Mouse (Mus musculus) forebrain, postnatal 0 days (tissue): ENCODE measurements at regions not wholly inside any gene's neighbourhood (a gene's known extent, or its start where the extent isn't known, plus 50 kb on each side); places are given as distances from the start of the nearest gene placed in this dataset.

Experiments used
- ATAC-seq: fragments of 200-750 bp; cut with Nextera tagmentation; 2 replicates; pipeline ENCODE4 v1.8.0; 2017; ENCODE audit warnings: mild to moderate bottlenecking, moderate library complexity
- DNase-seq: peaks from one replicate; pipeline ENCODE4 v3.0.0-alpha.2; 2015
- H3K27ac ChIP-seq: fragments of 300-500 bp; sonication (generic); 2 replicates; pipeline ENCODE4 v1.5.1; 2014; ENCODE audit warnings: low read depth, mild to moderate bottlenecking, antibody characterized with exemption, low read length, moderate library complexity, mixed read lengths
- H3K27me3 ChIP-seq: fragments of 300-500 bp; sonication (generic); 2 replicates; pipeline ENCODE4 v1.6.1; 2014; ENCODE audit warnings: mild to moderate bottlenecking, low read length, mixed read lengths; ENCODE audit not compliant: insufficient read depth
- H3K36me3 ChIP-seq: fragments of 300-500 bp; sonication (generic); 2 replicates; pipeline ENCODE4 v1.6.1; 2014; ENCODE audit warnings: mild to moderate bottlenecking, moderate library complexity; ENCODE audit not compliant: insufficient read depth
- H3K4me1 ChIP-seq: fragments of 300-500 bp; sonication (generic); 2 replicates; pipeline ENCODE4 v1.6.1; 2014; ENCODE audit warnings: antibody characterized with exemption; ENCODE audit not compliant: insufficient read depth
- H3K4me2 ChIP-seq: fragments of 300-500 bp; sonication (generic); 2 replicates; pipeline ENCODE4 v1.6.1; 2014; ENCODE audit warnings: low read depth, mild to moderate bottlenecking, moderate library complexity
- H3K4me3 ChIP-seq: fragments of 300-500 bp; sonication (generic); 2 replicates; pipeline ENCODE4 v1.5.1; 2014; ENCODE audit warnings: low read depth, low read length, mixed read lengths
- H3K9ac ChIP-seq: fragments of 300-500 bp; sonication (generic); 2 replicates; pipeline ENCODE4 v1.6.1; 2014; ENCODE audit warnings: mild to moderate bottlenecking
- H3K9me3 ChIP-seq: fragments of 300-500 bp; sonication (generic); 2 replicates; pipeline ENCODE4 v1.6.1; 2016; ENCODE audit warnings: low read length
- CTCF ChIP-seq: sonication (generic); IDR thresholded peaks from 2 replicates; pipeline ENCODE4 v1.5.1; 2016; ENCODE audit warnings: antibody characterized with exemption, control low read depth, low read depth
- whole genome bisulfite sequencing: fragments of 180-500 bp; shearing (Covaris S2); extraction: QIAGEN DNeasy Blood & Tissue Kit; methylation state at CpG from one replicate; pipeline ENCODE4 v1.1.7; 2014; 5-methylcytosine and 5-hydroxymethylcytosine counted together

DNA sequence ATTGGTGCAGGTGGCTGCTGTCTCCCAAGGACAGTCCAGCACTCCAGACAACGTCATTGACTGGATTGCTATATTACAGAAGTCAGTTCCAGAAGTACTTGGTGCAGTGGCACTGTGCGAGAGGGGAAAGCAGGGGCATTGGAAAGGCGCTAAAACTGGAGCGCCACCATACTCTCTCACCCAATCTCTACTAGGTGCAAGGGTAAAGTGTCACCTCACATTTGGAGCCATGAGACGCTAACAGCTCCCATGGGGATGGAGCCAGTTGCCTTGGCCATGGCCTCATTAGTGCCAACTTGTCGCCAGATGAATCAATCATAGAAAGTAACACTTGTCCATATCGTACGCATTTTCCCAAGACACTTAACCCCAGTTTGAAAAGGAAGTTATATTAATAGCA lies 1617.2 kb upstream of the Gulo start:
- no peak for ATAC-seq
- TF ChIP-seq CTCF = no peak
- peaks cover 33% of the 10 kb centered on the region for H3K27me3 ChIP-seq
- no peaks in the 10 kb centered on the region for H3K4me1 ChIP-seq
- no peak overlapping the region for H3K27ac ChIP-seq
- 91% methylated on average over 8 of the region's 8 CpGs for WGBS
- no peak for DNase-seq
- H3K36me3 ChIP-seq = no peaks in the 10 kb centered on the region
- H3K4me2 ChIP-seq = no peak overlapping the region
- H3K9me3 ChIP-seq = no peaks in the 10 kb centered on the region
- H3K4me3 ChIP-seq = no peak overlapping the region
- no peak overlapping the region for H3K9ac ChIP-seq

DNA sequence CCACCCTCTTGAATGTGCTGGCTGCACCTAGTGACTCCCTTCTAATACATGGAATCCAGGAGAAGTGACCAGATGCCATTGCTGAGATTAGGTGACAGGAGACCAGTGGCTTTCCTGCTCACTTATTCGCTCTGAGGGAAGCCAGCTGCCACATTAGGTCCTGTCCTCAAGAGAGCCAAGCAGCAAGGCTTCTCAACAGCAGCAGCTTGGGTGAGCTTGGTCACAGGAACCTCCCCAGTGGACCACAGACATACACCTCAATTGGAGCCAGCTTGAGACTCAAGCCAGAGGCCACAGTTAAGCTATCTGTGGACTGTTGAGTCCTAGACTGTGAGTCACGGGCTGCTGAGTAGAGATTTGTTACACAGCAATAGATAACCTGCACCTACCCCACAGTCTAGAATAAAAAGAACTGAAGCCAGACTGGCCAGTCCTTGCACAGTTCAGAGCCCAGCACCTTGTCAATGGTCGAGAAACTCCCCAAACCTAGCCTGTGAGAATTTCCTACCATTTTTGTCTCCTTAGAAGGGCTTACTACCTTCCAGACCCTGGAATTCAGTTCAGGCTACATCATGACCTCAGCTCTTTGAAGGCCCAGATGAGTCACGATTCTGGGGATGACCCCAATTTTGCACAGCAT lies 1615.0 kb upstream of the Gulo start:
- no peak for TF ChIP-seq CTCF
- ATAC-seq (no peak), DNase-seq (no peak)
- Histone ChIP-seq H3K27me3 (peaks cover 39% of the 10 kb centered on the region), H3K9ac (no peak overlapping the region), H3K27ac (no peak overlapping the region), H3K4me3 (no peak overlapping the region), H3K9me3 (no peaks in the 10 kb centered on the region), H3K36me3 (no peaks in the 10 kb centered on the region), H3K4me2 (no peak overlapping the region), H3K4me1 (no peaks in the 10 kb centered on the region)
- 81% methylated on average over 4 of the region's 4 CpGs for WGBS

DNA sequence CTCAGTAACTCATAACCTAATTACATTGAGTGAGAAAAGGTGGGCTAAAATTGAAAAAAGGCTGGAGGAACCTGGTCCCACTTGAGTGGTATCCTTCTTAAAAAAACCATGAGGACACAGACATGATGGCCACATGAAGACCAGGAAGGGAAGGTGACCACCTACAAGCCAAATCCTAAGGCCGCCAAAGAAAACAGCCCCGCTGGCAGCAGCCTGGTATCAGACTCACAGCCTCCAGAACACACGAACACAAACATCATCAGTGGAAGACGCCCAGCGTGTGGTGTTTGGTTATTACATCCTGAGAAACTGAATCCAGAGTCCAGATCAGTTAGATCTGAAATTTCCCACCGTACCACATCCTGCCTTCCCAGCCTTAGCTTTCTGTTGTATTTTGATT lies 1613.9 kb upstream of the Gulo start:
- Histone ChIP-seq H3K4me1 (no peaks in the 10 kb centered on the region), H3K27ac (no peak overlapping the region), H3K4me2 (no peak overlapping the region), H3K9ac (no peak overlapping the region), H3K27me3 (peaks cover 39% of the 10 kb centered on the region), H3K9me3 (no peaks in the 10 kb centered on the region), H3K36me3 (no peaks in the 10 kb centered on the region), H3K4me3 (no peak overlapping the region)
- WGBS = 84% methylated on average over 6 of the region's 6 CpGs
- ATAC-seq (no peak), DNase-seq (no peak)
- no peak for TF ChIP-seq CTCF

DNA sequence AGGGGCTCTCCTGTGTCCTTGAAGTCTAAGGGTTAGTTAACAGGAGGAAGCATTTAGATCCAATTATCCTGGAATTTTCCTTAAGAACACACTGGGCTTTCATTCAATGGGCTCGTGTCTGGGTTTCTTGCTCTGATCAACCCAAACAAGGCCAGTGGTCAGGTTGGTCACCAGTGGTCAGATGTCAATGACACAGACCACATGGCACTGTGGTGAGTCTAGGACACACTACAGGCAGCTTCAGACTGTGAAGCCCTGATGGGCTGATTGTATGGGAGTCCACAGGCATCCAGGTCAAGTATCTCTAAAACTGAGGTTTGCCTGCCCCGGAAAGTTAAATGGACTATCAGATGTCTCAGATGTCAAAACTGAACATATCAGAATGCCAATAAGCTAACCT lies 1612.5 kb upstream of the Gulo start:
- Histone ChIP-seq H3K9me3 (no peaks in the 10 kb centered on the region), H3K36me3 (no peaks in the 10 kb centered on the region), H3K9ac (no peak overlapping the region), H3K4me2 (no peak overlapping the region), H3K27ac (no peak overlapping the region), H3K27me3 (peaks cover 40% of the 10 kb centered on the region), H3K4me1 (no peaks in the 10 kb centered on the region), H3K4me3 (no peak overlapping the region)
- no peak for TF ChIP-seq CTCF
- WGBS = 48% methylated on average over 2 of the region's 2 CpGs
- no peak for DNase-seq
- no peak for ATAC-seq

DNA sequence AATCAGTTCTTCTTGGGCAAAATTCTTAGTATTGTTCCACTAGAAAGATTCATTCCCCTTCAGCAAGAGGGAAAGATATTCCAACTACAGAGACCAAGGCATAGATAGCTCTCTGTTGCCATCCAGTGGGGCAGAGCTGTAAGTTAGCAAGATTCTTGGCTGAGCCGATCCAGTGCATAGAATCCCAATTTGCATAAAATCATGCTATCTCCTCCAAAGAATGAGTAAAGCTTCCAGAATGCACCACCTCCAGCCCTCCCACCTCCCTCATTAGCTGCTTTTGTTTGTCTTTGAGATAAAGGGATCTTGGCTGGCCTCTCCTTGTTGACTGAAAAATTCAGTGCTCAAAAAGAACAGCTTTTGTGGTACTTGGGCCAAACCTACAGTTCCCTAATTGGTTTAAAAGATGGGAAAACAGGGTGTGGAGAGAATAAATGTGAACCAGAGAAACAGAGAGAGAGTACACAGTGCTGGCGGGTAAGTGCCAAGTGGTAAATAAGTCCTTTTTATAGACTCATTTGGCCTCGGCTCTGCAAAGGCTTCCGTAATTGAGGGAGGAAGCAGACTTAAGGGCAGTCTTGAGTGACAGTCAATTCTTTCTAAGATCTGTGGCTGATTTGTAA lies 1612.0 kb upstream of the Gulo start:
- TF ChIP-seq CTCF = peak; percentile 95
- Histone ChIP-seq H3K36me3 (no peaks in the 10 kb centered on the region), H3K4me3 (no peak overlapping the region), H3K9me3 (no peaks in the 10 kb centered on the region), H3K9ac (no peak overlapping the region), H3K4me1 (no peaks in the 10 kb centered on the region), H3K27ac (no peak overlapping the region), H3K27me3 (peaks cover 42% of the 10 kb centered on the region), H3K4me2 (no peak overlapping the region)
- ATAC-seq = peak; percentile 95
- DNase-seq = peak; percentile 91
- WGBS = 8% methylated on average over 4 of the region's 4 CpGs

DNA sequence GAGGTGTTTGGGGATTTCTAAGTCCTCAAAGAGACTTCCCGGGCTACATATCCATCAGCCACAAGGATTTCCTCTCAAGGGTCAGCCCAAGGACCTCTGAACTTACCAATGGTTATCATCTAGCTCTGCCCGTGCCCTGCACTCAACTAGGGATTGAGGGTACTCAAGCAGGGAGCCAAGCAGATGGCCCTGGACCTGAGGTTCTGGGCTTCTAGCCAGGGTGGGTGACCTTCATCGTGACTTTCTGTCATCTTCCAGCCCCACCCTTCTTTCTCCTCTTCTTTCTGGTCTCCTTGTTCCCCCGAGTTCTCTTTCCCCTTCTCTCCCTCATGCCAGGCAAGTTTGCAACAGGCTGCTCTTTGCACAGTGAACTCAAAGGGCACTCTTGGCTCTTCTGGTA lies 1610.6 kb upstream of the Gulo start:
- ATAC-seq (no peak), DNase-seq (no peak)
- Histone ChIP-seq H3K27ac (no peak overlapping the region), H3K27me3 (peaks cover 48% of the 10 kb centered on the region), H3K4me2 (no peak overlapping the region), H3K36me3 (no peaks in the 10 kb centered on the region), H3K4me3 (no peak overlapping the region), H3K4me1 (no peaks in the 10 kb centered on the region), H3K9me3 (no peaks in the 10 kb centered on the region), H3K9ac (no peak overlapping the region)
- no peak for TF ChIP-seq CTCF
- WGBS = 83% methylated on average over 4 of the region's 4 CpGs

DNA sequence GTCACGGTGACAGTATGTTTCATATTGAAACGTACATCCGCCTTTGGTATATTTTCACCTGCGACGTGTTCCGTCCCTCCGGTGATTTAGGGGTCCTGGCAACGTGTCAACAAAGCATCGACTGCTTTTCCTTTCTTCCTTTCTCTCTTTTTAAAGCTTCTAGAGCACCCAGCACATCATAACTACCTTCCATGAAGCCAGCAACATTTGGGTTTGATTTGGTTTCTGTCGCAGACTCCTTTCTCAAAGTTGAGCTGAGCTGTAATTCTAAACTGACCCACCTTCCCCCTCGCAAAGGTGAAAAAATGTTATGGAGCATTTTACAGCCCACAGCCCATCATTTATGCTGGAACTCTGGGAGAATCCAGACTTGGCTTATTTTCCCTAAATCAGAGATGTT lies 1605.4 kb upstream of the Gulo start:
- TF ChIP-seq CTCF = no peak
- WGBS = 72% methylated on average over 11 of the region's 11 CpGs

More for the DNA sequence above, 1605.4 kb upstream of the Gulo start:
- Histone ChIP-seq H3K36me3 (no peaks in the 10 kb centered on the region), H3K27me3 (peaks cover 59% of the 10 kb centered on the region), H3K27ac (no peak overlapping the region), H3K9me3 (no peaks in the 10 kb centered on the region), H3K4me3 (no peak overlapping the region), H3K4me1 (no peaks in the 10 kb centered on the region), H3K4me2 (no peak overlapping the region), H3K9ac (no peak overlapping the region)
- ATAC-seq = no peak
- no peak for DNase-seq
